Mouse (Mus musculus) gastrocnemius, postnatal 36 days (tissue): ENCODE data around the gene Bsg. TPM values are rescaled to one million over a fixed set of nuclear protein-coding genes. Genes with fewer than 3 reads are reported as not detected.

Experiments
- DNase-seq, 2 experiments: peaks; one replicate each; pipeline ENCODE4 v3.0.0; 2022
- intact Hi-C: fragments of 180-260 bp; cut with DNase I; formaldehyde crosslinking; loops from one replicate; pipeline ENCODE4 v1.15.1; 2025
- total RNA-seq, 2 experiments: library from RNA; stranded (reverse); gene quantifications; 2 replicates each; pipeline ENCODE4 v1.2.3; 2021

Bsg gene
- total RNA-seq, 2 experiments from 2014 or later = 528 to 635 TPM

GRCm38 (mm10) chr10:79681591-79682245, 22.6 kb upstream of the Bsg start, which contains the start of gene Cdc34:
Gene Cdc34, plus strand, starts transcription at chr10:79682195.
- peak; percentile 99 for DNase-seq
- intact Hi-C loops = no loop called here

GRCm38 (mm10) chr10:79682551-79682915, 21.8 kb upstream of the Bsg start:
- no peak for DNase-seq
- intact Hi-C loops = no loop called here

GRCm38 (mm10) chr10:79682916-79683582, 21.2 kb upstream of the Bsg start:
- intact Hi-C loops = no loop called here
- DNase-seq = peak; percentile 56 to 66

- peak; percentile 60 to 66 for DNase-seq
- intact Hi-C loops = no loop called here
Measured at GRCm38 (mm10) chr10:79683726-79684640, 20.3 kb upstream of the Bsg start.

- intact Hi-C loops = no loop called here
- no peak for DNase-seq
Measured at GRCm38 (mm10) chr10:79684770-79685600, 19.3 kb upstream of the Bsg start.

- intact Hi-C loops = no loop called here
- DNase-seq = no peak
Measured at GRCm38 (mm10) chr10:79686219-79686618, 18.1 kb upstream of the Bsg start.

GRCm38 (mm10) chr10:79686691-79687090, 17.6 kb upstream of the Bsg start:
- intact Hi-C loops = no loop called here
- DNase-seq = no peak

GRCm38 (mm10) chr10:79687513-79687912, 16.8 kb upstream of the Bsg start:
- DNase-seq = no peak
- intact Hi-C loops = no loop called here

GRCm38 (mm10) chr10:79688720-79689119, 15.6 kb upstream of the Bsg start, which contains the start of gene Gzmm:
Gene Gzmm, plus strand, starts transcription at chr10:79689020.
- DNase-seq = no peak
- intact Hi-C loops = no loop called here

- intact Hi-C loops = no loop called here
- DNase-seq = no peak
Measured at GRCm38 (mm10) chr10:79689178-79689577, 15.1 kb upstream of the Bsg start.

- DNase-seq = no peak
- intact Hi-C loops = no loop called here
Measured at GRCm38 (mm10) chr10:79691986-79692548, 12.2 kb upstream of the Bsg start.

- DNase-seq = no peak
- intact Hi-C loops = no loop called here
Measured at GRCm38 (mm10) chr10:79693580-79694378, 10.5 kb upstream of the Bsg start.

- no peak for DNase-seq
- intact Hi-C loops = no loop called here
Measured at GRCm38 (mm10) chr10:79694379-79694655, 10.0 kb upstream of the Bsg start.

GRCm38 (mm10) chr10:79695231-79696128, 8.8 kb upstream of the Bsg start:
- peak; percentile 71 to 72 for DNase-seq

GRCm38 (mm10) chr10:79696129-79696651, 8.1 kb upstream of the Bsg start:
- DNase-seq = no peak
- intact Hi-C loops = loop anchor here (5.0 kb wide), 1 partner anchor 91 kb away; no protein-coding TSS in a partner anchor

More at GRCm38 (mm10) chr10:79695231-79696128, 8.8 kb upstream of the Bsg start:
- intact Hi-C loops = loop anchor here (5.0 kb wide), 1 partner anchor 92 kb away; no protein-coding TSS in a partner anchor

- DNase-seq = peak in 1 of 2 experiments; percentile 13
- intact Hi-C loops = loop anchor here (5.0 kb wide), 1 partner anchor 89 kb away; no protein-coding TSS in a partner anchor
Measured at GRCm38 (mm10) chr10:79697916-79698315, 6.4 kb upstream of the Bsg start.

GRCm38 (mm10) chr10:79698459-79698858, 5.8 kb upstream of the Bsg start:
- intact Hi-C loops = loop anchor here (5.0 kb wide), 1 partner anchor 89 kb away; no protein-coding TSS in a partner anchor
- DNase-seq = no peak

GRCm38 (mm10) chr10:79700676-79701075, 3.6 kb upstream of the Bsg start:
- intact Hi-C loops = no loop called here
- DNase-seq = no peak
